Mouse (Mus musculus) heart, adult 2 months (tissue): ENCODE data around the gene Bend3.
A peak's percentile ranks its signal among the peaks of the same experiment; 100 is the strongest.

Source experiments
- CTCF ChIP-seq: fragments of 200-600 bp; IDR thresholded peaks from 2 replicates; pipeline ENCODE4 v1.8.1; 2022; ENCODE audit warnings: antibody characterized with exemption, mild to moderate bottlenecking, moderate library complexity
- EP300 ChIP-seq: fragments of 200-500 bp; IDR thresholded peaks from 2 replicates; pipeline ENCODE4 v1.6.1; 2011; ENCODE audit warnings: low read depth, low read length, control low read depth; ENCODE audit not compliant: insufficient read depth
- POLR2A ChIP-seq: fragments of 200-500 bp; IDR thresholded peaks from 2 replicates; pipeline ENCODE4 v1.6.1; 2011; ENCODE audit warnings: mild to moderate bottlenecking, low read depth, low read length, control low read depth; ENCODE audit not compliant: insufficient read depth

- TF ChIP-seq POLR2A = peak; percentile 30; the same call in 1 of the 2 replicates
- TF ChIP-seq EP300 = peak; percentile 81
- no peak for TF ChIP-seq CTCF
These were observed 39.7 kb downstream of the Bend3 start for GRCm38 (mm10) chr10:43518368-43518767.
